Mouse (Mus musculus) left cerebral cortex, postnatal 10 days (tissue): Measurements from ENCODE around the gene Rexo1. TPM values are rescaled to one million over a fixed set of nuclear protein-coding genes. Genes with fewer than 3 reads are reported as not detected.
"Not testable (repeated sequence)": the region's sequence is repeated elsewhere in the genome, so short reads cannot be mapped to it uniquely, and the experiment has no call there.

Experiments used
- DNase-seq, 2 experiments: peaks; one replicate each; pipeline ENCODE4 v3.0.0; 2021 to 2022; ENCODE audit warnings: low spot score in 2 of 2, mixed read lengths in 1 of 2; ENCODE audit errors: extremely low spot score in 1 of 2
- intact Hi-C: fragments of 180-260 bp; cut with DNase I; formaldehyde crosslinking; loops from one replicate; pipeline ENCODE4 v1.15.1; 2025
- total RNA-seq, 2 experiments: library from RNA; stranded (reverse); gene quantifications; 2 replicates each; pipeline ENCODE4 v1.2.3; 2021

The Rexo1 gene
- 10 to 100 TPM; 49.5 to 49.6 TPM for total RNA-seq

- peak; percentile 91 to 93 for DNase-seq
- intact Hi-C loops, result no loop called here
Observed at GRCm38 (mm10) chr10:80561116-80561944, at the start of gene Rexo1. Gene Rexo1, minus strand, starts transcription at chr10:80561560.

- intact Hi-C loops, result no loop called here
- no peak for DNase-seq
Observed at GRCm38 (mm10) chr10:80611024-80611423, 49.7 kb upstream of the Rexo1 start.

- DNase-seq, result no peak
- intact Hi-C loops, result no loop called here
Observed at GRCm38 (mm10) chr10:80610116-80610785, 48.9 kb upstream of the Rexo1 start.

DNA sequence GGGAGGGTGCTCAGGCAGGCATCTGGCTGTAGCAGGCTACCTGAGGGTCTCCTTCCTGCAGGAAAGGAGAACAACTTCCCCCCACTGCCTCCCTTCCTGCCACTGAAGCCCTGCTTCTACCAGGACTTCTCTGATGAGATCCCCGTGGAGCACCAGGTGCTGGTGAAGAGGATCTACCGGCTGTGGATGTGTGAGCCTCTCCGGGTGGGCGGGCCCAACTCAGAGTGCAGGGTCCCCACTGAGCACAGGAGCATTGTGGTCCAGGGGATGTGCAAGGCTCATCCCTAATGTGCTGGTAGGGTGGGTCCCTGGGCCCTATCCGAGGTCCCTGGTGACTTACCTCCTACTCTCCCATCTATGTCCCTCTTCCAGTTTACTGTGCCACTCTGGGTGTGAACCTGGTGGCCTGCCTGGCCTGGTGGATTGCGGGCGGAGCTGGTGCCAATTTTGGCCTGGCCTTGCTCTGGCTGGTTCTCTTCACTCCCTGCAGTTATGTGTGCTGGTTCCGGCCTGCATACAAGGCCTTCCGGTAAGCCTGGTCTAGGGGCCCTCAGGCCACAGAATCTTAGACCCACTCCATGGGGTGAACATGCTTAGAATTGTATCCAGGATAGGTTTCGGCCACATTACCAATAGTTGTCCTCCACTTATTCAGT is 48.0 kb upstream of the Rexo1 start:
- intact Hi-C loops, result no loop called here
- DNase-seq, result no peak

DNA sequence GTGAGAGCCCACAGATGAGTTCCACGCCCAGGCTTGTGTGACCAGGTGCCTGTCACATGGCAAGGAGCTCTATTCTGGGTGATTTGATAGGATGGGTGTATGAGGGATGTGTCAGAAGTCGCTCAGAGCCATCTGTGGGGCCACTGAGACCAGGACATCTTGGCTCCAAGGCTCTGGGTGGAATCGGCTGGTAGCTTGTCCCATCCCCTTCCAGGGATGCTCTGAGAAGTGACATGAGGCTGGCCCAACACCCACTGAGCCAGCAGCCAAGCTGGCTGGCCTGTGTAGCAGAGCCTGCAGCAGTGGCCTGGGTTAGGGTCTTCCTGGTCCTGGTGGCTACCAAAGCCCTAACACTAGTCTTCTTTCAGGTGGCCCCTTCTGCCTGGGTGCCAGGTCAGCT is 47.1 kb upstream of the Rexo1 start:
- no peak for DNase-seq
- intact Hi-C loops, result no loop called here

GRCm38 (mm10) chr10:80606737-80607350 is 45.5 kb upstream of the Rexo1 start:
- intact Hi-C loops, result no loop called here

DNA sequence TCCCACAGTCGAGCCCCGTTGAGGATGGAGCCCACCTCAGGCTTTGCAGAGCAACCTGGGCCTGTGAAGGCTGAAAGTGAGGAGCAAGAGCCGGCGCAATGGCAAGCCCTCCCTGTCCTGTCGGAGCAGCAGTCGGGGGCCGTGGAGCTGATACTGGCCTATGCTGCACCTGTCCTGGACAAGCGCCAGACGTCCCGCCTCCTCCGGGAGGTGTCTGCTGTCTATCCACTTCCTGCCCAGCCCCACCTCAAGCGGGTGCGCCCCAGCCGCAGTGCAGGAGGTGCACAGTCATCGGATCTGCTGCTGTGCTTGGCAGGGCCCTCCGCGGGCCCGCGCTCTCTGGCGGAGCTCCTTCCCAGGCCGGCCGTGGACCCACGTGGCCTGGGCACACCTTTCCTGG is 44.9 kb upstream of the Rexo1 start:
- intact Hi-C loops, result no loop called here
- peak in 1 of 2 experiments; percentile 60 for DNase-seq

More at GRCm38 (mm10) chr10:80606737-80607350, 45.5 kb upstream of the Rexo1 start:
- no peak for DNase-seq

DNA sequence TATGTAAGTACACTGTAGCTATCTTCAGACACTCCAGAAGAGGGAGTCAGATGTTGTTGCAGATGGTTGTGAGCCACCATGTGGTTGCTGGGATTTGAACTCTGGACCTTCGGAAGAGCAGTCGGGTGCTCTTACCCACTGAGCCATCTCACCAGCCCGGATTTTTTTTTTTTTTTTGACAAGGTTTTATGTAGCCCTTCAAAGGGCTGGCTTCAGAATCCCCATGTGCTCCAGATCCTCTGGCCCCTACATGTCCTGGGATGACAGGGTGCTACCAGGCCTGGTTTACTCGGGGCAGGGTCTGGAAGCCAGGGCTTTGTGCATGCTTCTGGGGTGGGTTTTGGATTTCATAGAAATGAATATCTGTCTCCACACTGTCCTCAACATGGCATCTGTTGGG is 44.4 kb upstream of the Rexo1 start, which contains the start of gene Gm49322:
Gene Gm49322, plus strand, starts transcription at position 301 of the 400 bp plus-strand sequence.
- DNase-seq, intact Hi-C loops: not testable (repeated sequence)

DNA sequence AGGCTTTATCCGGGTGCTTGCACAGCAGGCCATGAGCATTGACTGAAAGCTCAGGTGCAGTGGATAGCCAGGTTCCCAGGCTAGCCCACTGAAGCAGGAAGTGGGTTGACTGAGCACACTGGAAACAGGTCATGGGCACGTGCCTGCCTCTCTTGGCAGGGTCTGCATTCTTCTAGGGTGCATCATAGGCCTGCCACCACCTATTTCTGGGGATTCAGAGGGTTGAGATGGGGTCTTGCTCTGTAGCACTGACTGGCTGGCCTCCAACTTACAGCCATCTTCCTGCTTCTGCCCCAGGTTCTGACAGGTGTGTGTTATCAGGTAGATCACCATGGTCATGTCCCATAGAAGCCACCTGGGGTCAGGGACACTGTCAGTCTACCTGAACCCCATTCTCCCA is 43.6 kb upstream of the Rexo1 start:
- intact Hi-C loops, result no loop called here
- no peak for DNase-seq

GRCm38 (mm10) chr10:80604001-80604509 is 42.7 kb upstream of the Rexo1 start:
- intact Hi-C loops, result no loop called here
- no peak for DNase-seq

- intact Hi-C loops, result no loop called here
- DNase-seq, result no peak
Observed at GRCm38 (mm10) chr10:80603364-80603763, 42.0 kb upstream of the Rexo1 start.

- DNase-seq, result peak; percentile 92 to 97
- intact Hi-C loops, result no loop called here
Observed at GRCm38 (mm10) chr10:80602698-80603325, 41.5 kb upstream of the Rexo1 start, which contains the start of the genes Scamp4 and Adat3. Gene Scamp4, plus strand, starts transcription at chr10:80602872. Gene Adat3, plus strand, starts transcription at chr10:80602880.

- no peak for DNase-seq
- intact Hi-C loops, result no loop called here
Observed at GRCm38 (mm10) chr10:80596318-80596717, 35.0 kb upstream of the Rexo1 start.

DNA sequence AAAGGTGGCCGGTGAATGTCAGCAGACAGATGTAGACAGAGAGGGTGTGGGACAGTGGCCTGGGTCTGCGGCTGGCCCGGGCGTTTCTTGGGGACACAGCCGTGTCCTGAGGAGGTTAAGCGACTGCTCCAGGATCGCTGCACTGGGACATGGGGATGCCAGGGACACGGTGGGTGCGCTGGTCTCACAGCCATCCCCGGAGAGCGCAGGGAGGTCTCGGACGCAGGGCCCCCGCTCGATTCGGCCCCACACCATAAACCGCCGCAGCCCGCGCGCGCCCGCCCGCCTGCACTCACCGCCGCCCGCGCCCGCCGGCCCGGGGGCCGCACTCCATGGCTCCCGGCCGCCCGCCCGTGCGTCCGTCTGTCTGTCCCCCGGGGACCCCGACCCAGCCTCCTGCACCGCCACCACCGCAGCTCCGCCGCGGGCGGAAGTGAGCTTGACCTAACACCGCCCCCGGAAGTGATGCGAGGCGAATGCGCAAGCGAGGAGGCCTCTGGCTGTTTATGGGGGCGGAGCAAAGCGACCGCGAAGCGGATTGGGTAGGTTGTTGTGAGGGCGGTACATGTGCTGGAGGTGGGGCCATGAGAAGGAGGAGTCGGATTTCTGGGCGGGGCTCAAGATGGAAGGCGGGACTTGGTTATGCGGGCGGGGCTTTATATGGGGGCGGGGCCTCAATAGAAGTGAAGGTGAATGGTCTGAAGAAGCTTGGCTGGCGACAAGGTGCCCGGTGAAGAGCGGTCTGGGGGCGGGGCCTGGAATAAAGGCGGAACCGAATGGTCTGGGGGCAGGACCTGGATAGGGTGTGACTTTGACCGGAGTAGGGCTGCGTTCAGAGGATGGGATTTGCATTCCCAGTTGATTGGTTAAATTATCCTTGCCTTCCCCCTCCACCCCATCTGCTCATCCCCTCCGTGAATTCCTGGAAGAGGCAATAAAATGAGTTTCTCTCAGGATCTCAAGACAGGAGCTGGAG is 28.8 kb upstream of the Rexo1 start, which contains the start of gene Abhd17a:
Gene Abhd17a, minus strand, starts transcription at position 463 of the 976 bp plus-strand sequence.
- intact Hi-C loops, result no loop called here
- DNase-seq, result peak; percentile 92 to 99

DNA sequence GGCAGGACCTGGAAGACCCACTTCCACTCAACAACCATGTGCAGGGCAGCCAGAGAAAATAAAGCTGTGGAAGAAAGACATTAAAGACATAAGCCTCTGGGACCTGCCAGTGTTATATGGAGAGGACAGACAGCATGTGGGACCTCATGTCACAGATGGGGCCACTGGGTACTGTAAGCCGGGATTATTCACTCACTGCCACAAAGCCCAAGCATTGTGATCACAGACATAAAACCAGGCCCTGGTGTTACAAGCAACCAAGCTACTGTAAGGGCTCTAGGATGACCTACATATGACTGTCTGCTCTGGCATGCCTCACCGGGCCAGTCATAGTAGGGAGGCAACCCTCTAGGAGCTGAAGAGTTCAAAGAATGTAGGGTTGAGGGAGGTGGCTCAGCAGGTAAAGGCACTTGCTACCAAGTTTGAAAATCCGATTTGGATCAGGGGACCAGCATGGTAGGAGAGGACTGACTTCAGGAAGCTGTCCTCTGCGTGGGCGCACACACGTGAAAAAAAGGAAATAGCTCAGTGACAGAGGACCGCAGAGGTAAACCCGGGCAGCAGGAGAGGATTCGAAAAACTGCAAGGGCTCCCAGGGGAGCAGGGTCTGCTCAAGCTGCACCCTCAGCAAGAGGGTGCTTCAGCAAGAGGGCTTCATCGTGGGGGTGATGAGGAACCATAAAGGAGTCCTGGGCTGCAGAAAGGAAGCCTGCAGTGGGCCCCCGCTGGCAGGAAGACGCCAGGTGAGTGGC is 27.9 kb upstream of the Rexo1 start:
- peak in 1 of 2 experiments; percentile 50 for DNase-seq
- intact Hi-C loops, result no loop called here

DNA sequence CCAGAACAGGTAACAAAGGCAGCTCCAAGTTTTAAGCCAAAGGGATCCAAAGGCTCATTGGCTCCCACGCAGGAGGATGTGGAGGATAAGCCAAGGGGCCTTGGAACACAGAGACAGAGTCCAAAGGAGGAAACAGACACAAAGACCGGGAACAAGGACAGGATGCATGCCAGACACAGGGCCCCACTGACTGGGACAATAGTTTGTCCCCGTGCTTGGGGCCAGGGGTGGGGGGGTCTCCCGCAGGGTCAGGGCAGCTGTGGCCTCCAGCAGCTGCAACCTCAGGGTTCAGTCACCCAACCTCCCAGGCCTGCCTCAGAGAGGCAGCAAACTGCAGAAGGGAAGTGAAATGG is 25.9 kb upstream of the Rexo1 start:
- intact Hi-C loops, result no loop called here
- DNase-seq, result peak in 1 of 2 experiments; percentile 82
